Mouse (Mus musculus) thymus, postnatal 36 days (tissue): ENCODE data around the gene Sltm.
A peak's percentile ranks its signal among the peaks of the same experiment; 100 is the strongest.
"Not testable (repeated sequence)": the region's sequence is repeated elsewhere in the genome, so short reads cannot be mapped to it uniquely, and the experiment has no call there.

Source experiments
- DNase-seq, 2 experiments: peaks; one replicate each; pipeline ENCODE4 v3.0.0; 2022; ENCODE audit warnings: mixed read lengths in 2 of 2

Gene Sltm

DNA sequence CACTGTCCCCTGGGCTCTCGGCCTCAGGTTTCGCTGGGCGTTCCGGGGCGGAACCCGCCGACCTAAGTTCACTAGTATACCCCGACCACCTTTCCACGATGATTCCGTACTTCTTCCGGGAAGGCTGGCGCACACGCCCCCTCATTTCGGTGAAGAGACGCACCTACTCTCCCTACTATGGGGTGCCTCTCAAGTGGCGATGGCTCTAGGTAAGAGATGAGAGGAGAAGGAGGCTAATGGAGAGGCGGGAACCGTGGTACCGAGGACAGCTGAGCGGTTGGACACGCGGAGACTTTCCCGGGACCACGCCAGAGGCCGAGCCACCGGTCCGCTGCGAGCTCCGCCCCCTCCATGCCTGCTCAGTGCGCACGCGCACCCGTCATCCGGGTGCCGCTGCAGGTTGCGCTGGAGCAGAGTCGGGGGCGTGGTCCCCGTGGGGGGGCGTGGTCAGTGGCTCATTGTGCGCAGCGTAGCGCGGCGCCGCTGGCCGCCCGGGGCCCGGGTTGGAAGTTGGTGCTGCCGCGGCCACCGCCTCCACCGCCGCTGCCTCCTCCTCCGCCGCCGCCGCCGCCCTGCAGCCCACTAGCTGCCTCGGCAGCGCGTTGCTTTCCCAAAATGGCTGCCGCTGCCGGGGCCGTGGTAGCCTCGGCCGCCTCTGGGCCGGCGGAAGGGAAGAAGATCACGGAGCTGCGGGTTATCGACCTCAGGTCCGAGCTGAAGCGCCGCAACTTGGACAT lies at the start of gene Sltm:
Gene Sltm, plus strand, starts transcription at position 450 of the 737 bp plus-strand sequence.
- peak; percentile 100 for DNase-seq

DNA sequence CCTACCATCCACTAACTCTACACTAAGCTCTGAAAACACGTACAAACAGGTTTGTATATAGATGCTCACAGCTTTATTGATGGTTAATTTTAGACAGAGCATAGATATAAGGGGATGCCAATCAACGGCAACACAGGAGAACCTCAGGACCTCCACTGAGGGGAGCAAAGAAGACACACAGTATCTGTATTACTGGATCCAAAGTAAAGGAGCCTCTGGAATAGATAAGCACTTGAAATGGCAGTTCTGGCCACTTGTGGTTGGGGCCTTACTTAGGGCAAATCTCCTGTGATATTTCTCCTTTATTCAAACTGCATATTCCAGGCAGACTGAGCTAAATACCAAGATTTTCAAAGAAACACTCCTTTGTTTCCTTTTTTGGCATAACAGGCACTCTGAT lies 49.5 kb upstream of the Sltm start:
- DNase-seq: no peak

DNA sequence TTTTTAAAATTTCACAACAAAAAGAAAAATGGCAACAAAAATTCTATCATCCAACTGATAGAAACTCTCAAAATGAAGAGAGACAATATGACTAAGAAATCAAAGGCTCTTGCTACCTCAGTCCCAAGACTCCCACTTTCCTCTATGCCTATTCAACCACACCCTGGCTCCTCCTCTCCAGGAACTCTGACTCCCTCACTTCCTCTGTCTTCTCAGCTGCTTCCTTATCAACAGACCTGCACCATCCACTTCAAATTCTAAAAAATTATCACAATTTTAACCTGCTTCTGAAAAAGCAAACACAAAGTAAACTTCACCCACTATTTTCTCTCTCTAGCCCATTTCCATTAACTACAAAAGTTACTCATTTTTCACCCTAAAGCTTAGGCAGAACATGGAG lies 45.6 kb upstream of the Sltm start:
- DNase-seq: no peak

DNA sequence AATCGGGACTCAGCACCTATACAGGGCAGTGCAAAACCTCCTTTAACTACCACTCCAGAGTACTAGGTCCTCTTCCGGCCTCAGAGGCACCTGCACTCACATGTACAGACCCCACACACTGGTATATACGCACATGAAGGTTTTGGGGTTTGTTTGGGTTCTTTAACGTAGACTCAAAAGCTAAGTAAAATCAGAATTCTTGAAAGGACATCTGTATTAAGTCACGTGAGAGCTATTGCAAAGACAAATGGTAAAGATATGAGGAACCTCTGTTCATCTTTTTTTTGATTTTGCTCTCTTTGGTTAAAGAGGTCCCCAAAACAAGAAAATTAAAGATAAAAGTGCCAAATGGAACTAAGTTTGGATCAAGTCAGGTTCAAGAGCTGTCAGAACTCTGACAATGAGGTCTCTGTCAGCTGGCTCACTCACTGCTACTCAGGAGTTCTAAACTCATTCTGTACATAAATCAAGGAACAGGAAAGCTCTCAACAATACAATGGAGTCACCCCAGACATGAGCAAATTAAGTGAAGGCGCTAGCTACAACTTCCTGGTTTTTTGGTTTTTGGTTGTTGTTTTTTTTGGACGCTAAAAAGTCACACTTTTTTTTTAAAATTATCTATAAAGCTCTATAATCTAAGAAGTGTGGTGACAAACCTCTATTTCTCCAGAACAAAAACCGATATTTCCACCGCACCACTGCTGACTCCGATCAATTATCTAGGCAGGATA lies 40.1 kb upstream of the Sltm start:
- no peak for DNase-seq

DNA sequence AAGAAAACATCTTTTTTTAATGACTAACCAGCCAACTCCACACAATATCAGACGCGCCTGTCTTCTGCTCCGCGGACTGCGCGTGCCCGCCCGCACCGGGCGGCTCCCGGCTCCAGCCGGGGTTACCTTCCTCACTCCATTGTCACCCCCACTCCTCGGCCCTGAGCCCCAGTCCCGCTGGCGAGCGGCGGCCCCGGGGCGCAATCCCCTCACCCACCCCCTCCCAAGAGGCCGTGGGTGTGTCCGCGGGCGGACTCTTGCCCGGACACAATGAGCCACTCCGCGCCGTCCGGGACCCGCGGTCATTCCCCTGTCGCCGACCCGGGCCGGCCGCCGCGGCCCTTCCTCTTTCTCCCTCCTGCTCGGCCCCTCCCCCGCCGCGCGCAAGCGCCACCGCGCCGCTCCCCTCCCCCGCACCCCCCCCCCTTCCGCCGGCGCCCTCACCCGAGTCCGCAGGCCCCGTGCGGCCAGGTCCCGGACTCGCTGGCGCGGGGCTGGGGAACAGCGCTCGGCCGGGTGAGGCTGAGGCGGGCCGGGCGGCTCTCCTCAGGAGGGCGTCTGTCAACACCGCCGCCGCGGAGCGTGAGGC lies 39.4 kb upstream of the Sltm start:
- peak; percentile 65 to 76 for DNase-seq

DNA sequence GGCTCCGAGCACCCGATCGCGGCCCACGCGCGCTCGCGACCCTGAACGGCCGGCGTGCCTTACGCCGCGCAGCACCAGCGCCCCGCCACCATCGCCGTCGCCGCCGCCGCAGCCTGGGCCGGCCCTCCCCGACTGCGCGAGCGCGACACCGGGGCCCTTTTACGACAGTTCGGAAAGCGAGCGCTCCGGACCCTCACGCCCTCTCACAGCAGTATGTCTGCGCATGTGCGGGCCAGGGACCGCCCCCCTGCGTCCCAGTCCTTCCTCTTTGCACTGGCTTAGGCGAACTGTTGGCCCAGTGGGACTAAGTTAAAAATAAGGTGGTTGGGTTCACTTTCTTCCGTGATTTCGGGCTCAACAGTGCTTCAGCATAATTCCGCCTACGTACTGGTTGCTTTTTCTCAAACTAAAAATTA lies 38.9 kb upstream of the Sltm start, which contains the start of gene Rnf111:
Gene Rnf111, minus strand, starts transcription at position 100 of the 416 bp plus-strand sequence.
- DNase-seq: peak; percentile 97 to 98

DNA sequence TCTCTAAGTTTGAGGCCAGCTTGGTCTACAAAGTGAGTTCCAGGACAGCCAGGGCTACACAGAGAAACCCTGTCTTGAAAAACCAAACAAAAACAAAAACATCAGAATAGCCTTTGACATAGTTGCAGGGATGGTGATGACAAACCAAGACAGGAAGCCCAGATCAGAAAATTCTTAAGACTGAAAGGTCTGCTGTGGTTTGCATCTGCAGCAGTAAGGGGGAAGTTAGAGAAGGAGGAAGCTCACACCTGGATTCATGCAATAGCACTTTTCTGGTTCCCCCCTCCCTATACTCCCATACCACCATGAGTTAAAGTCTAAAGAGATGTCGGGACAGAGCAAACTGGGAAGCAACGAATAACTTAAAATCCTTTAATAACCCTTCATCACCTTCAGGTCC lies 36.4 kb upstream of the Sltm start:
- peak; percentile 12 to 20 for DNase-seq

DNA sequence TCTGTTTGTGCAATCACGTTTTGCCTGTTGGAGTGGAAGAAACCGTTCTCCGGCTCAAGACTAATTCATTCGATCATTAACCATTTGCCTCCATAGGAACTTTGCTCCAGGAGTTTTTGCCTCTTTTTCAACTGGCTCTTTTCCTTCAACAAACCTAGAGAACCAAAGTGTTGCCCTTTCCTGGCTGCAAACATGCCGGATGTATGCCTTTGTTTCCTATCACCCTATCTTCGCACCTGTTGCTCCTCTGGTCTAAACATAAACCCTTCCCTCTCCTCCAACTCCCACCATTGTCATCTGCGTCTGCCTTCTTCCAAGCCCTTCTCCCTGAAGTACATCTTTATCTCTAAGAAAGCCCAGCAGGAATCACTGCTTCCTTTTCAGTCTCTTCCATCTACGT lies 35.8 kb upstream of the Sltm start:
- DNase-seq: peak in 1 of 2 experiments; percentile 5

DNA sequence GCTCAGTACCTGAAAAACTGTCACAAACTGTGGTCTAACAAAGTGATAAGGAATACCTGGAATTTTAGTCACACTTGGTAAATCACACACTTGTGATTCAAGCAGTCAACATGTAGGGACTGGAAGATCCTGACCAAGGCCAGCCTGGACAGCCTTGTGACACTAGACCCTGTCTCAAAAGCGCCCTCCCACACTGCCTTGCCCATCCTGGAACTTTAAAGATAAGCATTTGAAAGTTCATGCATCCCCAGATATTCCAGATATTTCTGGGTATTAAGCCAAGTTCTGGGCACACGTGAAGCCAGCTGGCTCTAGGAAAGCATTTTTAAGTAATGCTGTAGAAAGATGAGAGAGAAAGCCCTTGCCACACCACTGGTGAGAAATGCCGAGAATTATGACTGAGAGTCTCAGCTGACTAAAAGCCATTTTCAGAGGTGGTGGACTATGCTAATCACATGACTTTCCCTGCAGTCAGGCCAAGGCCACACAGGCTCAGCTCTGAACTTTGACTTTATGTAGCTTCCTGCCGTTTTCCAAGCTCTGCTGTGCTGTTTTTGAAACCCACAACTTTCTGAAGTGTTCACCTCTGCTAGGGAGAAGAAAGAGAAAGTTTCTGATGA lies 32.5 kb upstream of the Sltm start:
- no peak for DNase-seq

DNA sequence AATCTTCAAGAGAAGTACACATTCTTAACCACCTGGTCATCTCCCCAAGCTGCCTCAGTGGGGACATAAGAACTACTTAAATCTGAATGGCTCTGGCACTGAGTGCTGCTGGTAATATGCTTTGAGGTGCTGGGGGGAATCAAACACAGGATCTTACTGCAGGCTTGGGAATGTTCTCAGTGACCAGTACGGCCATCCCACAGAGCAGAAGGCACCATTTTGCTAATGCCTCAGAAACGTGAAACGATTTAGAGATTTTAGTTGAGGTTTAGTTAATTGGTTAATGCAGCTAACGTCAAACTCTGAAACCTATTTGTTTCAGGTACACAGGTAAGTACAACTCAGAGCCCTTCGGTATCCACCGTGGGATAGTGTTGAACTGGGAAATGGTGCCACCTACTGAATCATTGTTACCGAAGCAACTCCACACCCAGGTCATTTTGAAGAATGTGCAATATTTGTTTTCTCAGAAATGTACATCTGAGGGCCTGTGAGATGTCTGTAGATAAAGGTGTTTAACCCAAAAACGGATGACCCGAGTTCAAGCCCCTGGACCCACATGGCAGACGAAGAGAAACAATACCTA lies 31.5 kb upstream of the Sltm start:
- DNase-seq: peak; percentile 11 to 12

DNA sequence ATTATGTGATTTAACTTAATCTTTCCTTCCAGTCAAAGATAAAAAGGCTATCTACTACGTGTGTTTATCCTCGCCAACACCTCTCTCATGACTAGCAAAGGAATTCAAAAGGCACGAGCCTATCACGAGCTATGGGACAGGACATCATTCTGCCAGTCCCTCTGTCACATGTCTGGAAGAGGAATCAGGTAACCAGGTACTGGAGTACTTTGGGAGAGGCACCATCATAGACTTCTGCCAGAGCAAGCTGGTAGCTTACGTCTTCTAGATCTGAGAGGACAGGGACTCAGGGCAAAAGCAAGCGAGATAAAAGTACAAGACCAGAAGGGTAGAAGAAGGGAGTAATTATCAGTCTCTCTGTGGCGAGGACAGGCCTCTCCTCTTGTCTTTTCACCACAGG lies 30.9 kb upstream of the Sltm start:
- no peak for DNase-seq

DNA sequence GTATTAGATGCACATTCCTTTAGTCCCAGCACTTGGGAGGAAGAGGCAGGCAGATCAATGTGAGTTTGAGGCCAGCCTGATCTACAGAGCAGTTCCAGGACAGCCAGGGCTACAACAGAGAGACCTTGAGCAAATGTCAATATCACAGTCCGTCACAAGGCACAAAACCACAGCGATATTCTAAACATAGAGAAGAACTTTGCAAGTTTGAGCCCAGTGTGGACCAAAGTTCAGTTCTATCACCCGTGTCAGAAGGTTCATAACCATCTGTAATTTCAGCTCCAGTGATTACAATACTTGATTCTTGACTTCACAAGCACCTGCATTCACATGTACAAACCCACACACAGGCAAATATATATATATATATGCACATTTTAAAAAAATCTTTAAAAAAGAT lies 21.9 kb upstream of the Sltm start:
- DNase-seq: no peak

DNA sequence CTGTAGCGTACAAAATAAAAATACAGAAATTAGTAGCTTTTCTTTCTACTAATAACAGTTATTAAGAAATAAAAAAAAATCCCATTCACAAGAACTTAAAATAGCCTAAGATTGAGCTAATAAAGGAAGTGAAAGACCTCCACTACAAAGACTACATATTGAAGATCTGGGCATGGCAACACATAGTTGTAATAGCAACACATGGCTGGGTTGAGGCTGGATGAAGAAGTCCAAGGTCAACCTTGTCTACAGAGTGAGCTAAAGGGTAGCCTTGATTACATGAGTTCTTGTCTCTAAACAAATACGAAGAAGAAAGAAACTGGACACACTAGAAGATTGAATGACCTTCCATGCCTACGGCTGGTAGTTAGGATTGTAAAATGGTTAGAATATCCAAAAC lies 18.7 kb upstream of the Sltm start:
- no peak for DNase-seq

DNA sequence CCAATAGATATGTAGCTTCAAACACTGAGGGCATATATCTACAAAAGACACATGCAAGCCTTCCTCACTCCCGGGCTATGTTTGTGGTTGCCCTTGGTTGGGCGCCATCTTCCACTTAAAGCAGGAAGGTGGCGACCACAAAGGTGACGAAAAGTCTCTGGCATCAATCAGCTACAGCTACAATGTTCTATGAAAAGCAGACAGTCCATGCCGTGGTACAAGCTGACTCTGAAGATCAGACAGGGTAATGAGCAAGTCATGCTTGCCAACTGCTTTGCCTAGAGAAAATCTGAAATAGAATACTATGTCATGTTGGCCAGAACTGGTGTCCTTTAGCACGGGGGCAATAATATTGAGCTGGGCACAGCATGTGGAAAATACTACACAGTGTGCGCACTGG lies 18.2 kb upstream of the Sltm start:
- peak; percentile 13 to 23 for DNase-seq

DNA sequence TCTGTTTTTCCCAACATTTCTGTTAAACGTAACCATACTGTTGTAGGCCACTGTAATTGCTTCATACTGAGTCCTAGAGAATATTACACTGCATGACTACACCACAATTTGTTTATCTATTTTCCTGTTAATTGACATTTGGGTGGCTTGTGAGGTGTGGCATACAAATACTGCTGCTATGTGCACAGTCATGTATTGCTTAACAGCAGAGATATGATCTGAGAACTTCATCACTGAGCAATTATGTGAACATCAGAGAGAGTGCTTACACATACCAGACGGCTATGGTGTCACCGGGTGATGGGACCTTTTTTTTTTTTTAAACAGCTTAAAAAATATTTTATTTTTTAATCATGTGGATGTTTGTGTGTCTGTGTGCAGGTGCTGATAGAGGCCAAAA lies 9.2 kb upstream of the Sltm start:
- DNase-seq: no peak

DNA sequence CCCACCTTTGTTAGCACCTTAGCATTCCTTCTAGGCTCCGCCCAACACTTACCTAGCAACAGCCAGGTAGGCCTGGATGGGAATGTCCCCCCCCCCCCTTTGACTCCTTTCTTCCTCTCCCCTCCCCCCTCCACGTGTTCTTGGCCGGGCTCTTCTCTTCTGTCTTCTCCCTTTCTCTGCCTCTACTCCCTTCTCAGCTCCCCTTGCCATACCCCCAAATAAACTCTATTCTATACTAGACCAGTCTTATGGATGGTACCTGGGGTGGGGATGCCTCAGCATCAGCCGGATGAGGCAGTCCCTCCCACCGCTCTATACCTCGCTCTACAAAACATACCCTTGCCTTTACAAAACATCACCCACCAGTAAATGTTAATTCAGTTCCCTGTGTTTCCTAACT lies 970 bp upstream of the Sltm start:
- DNase-seq: peak in 1 of 2 experiments; percentile 7

DNA sequence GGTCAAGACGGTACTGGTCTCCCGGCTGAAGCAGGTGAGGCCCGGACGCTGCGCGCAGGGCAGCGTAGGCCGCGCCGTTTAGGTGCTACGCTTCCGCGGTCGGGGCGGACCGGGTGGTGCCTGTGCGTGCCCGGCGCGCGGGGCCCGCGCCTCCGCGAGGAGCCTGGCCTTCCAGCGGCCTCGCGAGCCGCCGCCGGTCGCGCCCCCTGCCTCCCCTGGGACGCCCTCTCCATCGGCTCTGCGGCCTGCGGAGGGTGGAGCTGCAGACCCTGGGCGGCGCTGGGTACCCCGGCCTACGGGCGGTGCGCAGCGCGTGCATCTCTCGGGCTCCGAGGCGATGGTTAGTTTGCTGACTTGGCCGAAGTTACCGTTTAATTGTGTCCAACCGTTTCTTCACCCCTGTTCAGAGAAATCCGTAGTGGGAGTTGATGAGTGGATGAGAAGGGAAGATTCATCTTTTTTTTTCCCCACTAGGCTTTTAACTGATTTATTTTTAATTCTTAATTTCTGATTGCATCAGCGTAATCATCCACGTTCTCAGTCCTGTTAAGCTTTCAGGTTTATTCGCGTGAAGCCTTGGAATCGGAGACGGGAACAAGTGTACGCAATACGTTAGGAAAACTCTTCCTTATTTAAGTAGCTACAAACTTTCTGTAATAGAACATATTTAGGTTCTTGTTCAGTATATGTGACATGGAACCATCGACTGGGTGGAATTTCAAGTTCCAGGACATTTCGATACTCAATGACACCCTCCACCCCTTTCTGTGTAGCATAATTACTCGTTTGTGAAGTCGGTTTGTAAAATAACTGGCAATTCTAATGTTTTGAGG lies 710 bp downstream of the Sltm start:
- DNase-seq: peak in 1 of 2 experiments; percentile 77

DNA sequence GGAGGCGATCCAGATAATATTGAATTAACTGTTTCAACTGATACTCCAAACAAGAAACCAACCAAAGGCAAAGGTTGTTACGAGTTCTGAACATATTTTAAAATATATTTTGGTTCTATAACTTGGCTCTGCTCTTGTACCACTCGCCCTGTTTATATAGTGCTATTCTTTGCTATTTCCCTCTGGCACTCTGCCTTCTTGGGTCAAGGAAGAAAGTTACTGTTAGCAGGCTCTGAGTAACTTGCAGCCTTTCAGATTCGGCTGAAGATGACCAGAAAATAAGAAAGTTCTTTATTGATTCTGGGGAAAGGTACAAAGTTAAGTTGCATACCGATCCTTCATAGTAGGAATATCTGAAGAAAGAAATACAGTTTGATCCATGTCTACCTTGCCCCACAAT lies 1.4 kb downstream of the Sltm start:
- no peak for DNase-seq

DNA sequence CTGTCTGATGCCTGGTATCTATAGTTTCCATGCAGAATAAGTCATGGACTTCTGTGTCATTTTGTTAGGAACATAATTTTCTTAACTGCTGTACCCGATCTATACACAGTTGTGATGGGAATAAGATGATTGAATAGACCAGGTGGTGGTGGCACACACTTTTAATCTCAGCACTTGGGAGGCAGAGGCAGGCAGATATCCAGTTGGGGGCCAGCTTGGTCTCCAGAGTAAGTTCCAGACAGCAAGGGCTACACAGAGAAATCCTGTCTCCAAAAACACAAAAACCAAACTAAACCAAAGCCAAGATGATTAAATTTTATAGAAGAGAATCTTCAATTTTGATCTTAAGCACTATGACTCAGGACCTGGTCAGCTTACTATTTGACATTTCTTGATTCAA lies 2.3 kb downstream of the Sltm start:
- DNase-seq: no peak

DNA sequence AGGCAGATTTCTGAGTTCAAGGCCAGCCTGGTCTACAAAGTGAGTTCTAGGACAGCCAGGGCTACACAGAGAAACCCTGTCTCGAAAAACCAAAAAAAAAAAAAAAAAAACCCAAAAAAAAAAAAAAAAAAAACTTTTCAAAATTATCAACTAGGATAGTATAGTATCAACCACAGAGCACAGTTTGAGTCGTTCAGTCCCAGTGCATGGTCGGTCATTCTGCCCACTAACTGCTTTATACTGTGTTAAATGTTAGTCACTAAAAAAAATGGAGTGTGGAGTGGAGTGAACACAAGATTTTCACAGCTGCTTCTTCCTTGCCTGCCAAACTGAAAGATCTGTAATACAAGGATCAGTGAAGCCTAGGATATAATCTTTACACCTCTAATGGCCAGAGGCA lies 4.0 kb downstream of the Sltm start:
- not testable (repeated sequence) for DNase-seq

DNA sequence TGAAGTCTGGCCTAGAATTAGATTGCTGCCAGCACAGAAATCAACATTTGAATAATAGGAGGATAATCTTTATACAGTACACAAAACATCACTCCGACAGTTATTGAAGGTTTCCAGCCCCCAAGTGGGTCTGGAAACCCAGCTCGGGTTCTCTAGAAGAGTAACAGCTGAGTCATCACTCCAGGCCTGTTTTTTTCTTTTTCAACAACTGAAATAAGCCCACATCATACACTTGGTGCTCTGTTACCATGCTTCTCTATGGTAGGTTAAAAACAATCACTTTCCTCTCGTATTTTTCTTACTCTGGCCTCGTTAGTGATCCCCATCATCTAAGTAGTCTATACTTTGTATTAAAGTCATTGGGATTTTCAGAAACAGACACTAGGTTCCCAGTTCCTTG lies 5.8 kb downstream of the Sltm start:
- DNase-seq: no peak

DNA sequence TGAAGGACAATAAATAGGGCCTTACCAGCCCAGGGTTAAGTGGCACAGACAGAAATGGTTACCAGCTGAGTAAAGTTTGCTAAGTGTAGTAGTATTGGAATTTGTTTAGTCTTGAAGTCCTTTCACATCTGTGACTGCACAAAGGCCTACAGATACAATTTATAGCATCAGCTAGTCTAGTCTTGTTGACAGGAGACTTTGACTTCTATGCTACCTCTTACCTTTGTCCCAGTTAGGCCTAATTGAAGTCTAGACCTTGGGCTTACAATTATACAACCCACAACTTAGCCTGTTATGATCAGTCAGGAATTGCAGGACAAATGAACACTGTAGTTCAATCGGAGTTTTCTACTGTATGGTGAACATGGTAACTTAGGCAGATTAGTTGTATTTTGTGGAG lies 9.0 kb downstream of the Sltm start:
- no peak for DNase-seq
